Mouse (Mus musculus) sigmoid colon, adult 10 weeks (tissue): ENCODE measurements around the gene Rpl27. TPM values are rescaled to one million over a fixed set of nuclear protein-coding genes. Genes with fewer than 3 reads are reported as not detected.

Experiments
- polyA plus RNA-seq: library from polyadenylated mRNA; stranded (reverse); fragments of 350-450 nt; fragmentation: Illumina TruSeq; extraction: RNeasy Lipid Tissue Mini Kit (QIAGEN cat#74804); gene quantifications from one replicate; pipeline ENCODE4 v1.2.3, GENCODE M21; 2014; ENCODE audit warnings: low read depth, low replicate concordance

Gene Rpl27
- polyA plus RNA-seq: 57.4 TPM

GRCm38 (mm10) chr11:101442127-101442693, at the start of gene Rpl27:
TSS of gene Rpl27 (plus strand) at chr11:101442298.

GRCm38 (mm10) chr11:101417101-101417855, 24.8 kb upstream of the Rpl27 start, which contains the start of gene Aarsd1:
TSS of gene Aarsd1 (minus strand) at chr11:101417615.

GRCm38 (mm10) chr11:101424105-101424851, 17.8 kb upstream of the Rpl27 start, which contains the start of gene Gm27029:
TSS of gene Gm27029 (minus strand) at chr11:101424796.

GRCm38 (mm10) chr11:101424925-101425813, 16.9 kb upstream of the Rpl27 start, which contains the start of the genes Rundc1 and Ptges3l:
TSS of gene Rundc1 (plus strand) at chr11:101425085.
TSS of gene Ptges3l (minus strand) at chr11:101425333.

GRCm38 (mm10) chr11:101448274-101448746, 6.2 kb downstream of the Rpl27 start, which contains the start of gene Ifi35:
TSS of gene Ifi35 (plus strand) at chr11:101448407.

GRCm38 (mm10) chr11:101464211-101465100, 22.4 kb downstream of the Rpl27 start, which contains the start of gene Rnd2:
TSS of gene Rnd2 (plus strand) at chr11:101464999.

GRCm38 (mm10) chr11:101465869-101466551, 23.9 kb downstream of the Rpl27 start, which contains the start of gene Vat1:
TSS of gene Vat1 (minus strand) at chr11:101466230.

Other genes starting within 250 kb of the Rpl27 start
- 48.0 TPM for gene Ezh1, start 215.8 kb upstream of the Rpl27 start, polyA plus RNA-seq
- gene Ramp2, start 196.3 kb upstream of the Rpl27 start, polyA plus RNA-seq: 4.3 TPM
- gene Vps25, start 188.6 kb upstream of the Rpl27 start, polyA plus RNA-seq: 81.9 TPM
- 1.0 TPM for gene Wnk4, start 181.7 kb upstream of the Rpl27 start, polyA plus RNA-seq
- gene Cntd1, start 163.3 kb upstream of the Rpl27 start, polyA plus RNA-seq: 8.1 TPM
- gene Coa3, start 163.2 kb upstream of the Rpl27 start, polyA plus RNA-seq: 9.6 TPM
- gene Becn1, start 140.0 kb upstream of the Rpl27 start, polyA plus RNA-seq: 138 TPM
- gene Psme3, start 126.1 kb upstream of the Rpl27 start, polyA plus RNA-seq: 161 TPM
- gene Aoc2, start 117.2 kb upstream of the Rpl27 start, polyA plus RNA-seq: 0.38 TPM
- 15.5 TPM for gene Aoc3, start 111.7 kb upstream of the Rpl27 start, polyA plus RNA-seq
- gene G6pc, start 74.7 kb upstream of the Rpl27 start, polyA plus RNA-seq: not detected
- 5.4 TPM for gene Aarsd1, start 24.7 kb upstream of the Rpl27 start, polyA plus RNA-seq
- gene Gm27029, start 17.5 kb upstream of the Rpl27 start, polyA plus RNA-seq: not detected
- 3.9 TPM for gene Rundc1, start 17.2 kb upstream of the Rpl27 start, polyA plus RNA-seq
- gene Ptges3l, start 17.0 kb upstream of the Rpl27 start, polyA plus RNA-seq: 4.9 TPM
- 2.3 TPM for gene Ifi35, start 6.1 kb downstream of the Rpl27 start, polyA plus RNA-seq
- 3.3 TPM for gene Rnd2, start 22.7 kb downstream of the Rpl27 start, polyA plus RNA-seq
- gene Vat1, start 23.9 kb downstream of the Rpl27 start, polyA plus RNA-seq: 1.4 TPM
- gene Brca1, start 109.7 kb downstream of the Rpl27 start, polyA plus RNA-seq: 5.3 TPM
- gene Nbr1, start 109.9 kb downstream of the Rpl27 start, polyA plus RNA-seq: 237 TPM
- gene Tmem106a, start 139.9 kb downstream of the Rpl27 start, polyA plus RNA-seq: 18.5 TPM
- not detected for gene Gm11634, start 157.0 kb downstream of the Rpl27 start, polyA plus RNA-seq
- gene Rdm1, start 184.9 kb downstream of the Rpl27 start, polyA plus RNA-seq: 0.47 TPM
- 3.4 TPM for gene Arl4d, start 223.2 kb downstream of the Rpl27 start, polyA plus RNA-seq